Mouse (Mus musculus) heart, postnatal 0 days (tissue): Measurements from ENCODE around the gene Tnrc18.

Source experiments
- CTCF ChIP-seq: IDR thresholded peaks from 2 replicates; pipeline ENCODE4 v1.5.1; 2016; ENCODE audit warnings: antibody characterized with exemption, control low read depth, low read depth
- EP300 ChIP-seq: IDR thresholded peaks from 2 replicates; pipeline ENCODE4 v1.6.1; 2016; ENCODE audit warnings: antibody characterized with exemption, low read depth

DNA sequence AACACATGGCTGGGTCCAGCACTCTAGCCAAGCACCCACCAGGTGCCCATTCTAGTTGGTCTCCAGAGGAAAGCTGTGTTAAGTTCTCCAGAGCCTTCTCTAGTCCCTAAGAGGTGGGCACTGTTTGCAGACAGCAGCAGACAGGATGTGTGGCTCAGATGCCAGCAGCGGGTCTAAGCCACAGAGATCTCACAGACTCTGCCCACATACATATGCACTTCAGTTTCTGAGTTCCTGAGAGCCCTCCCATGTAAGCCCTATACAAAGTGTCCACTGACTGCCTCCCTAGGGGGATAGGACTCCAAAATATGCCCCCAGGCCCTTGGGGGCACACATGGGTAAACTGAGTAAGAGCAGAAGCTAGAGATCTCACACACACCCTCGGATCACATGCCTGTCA is 23.3 kb downstream of the Tnrc18 start:
- TF ChIP-seq CTCF (no peak), EP300 (no peak)
